Mouse (Mus musculus) cortical plate, adult 2 months (tissue): Measurements from ENCODE around the gene Gtf2a2. TPM values are rescaled to one million over a fixed set of nuclear protein-coding genes. Genes with fewer than 3 reads are reported as not detected.
A peak's percentile ranks its signal among the peaks of the same experiment; 100 is the strongest.

Experiments
- H3K27ac ChIP-seq: fragments of 200-500 bp; 2 replicates; pipeline ENCODE4 v1.5.1; 2012; ENCODE audit warnings: low read length, control low read depth, inconsistent platforms; ENCODE audit not compliant: insufficient read depth
- H3K4me1 ChIP-seq: fragments of 200-500 bp; 2 replicates; pipeline ENCODE4 v1.6.1; 2011; ENCODE audit warnings: low read length; ENCODE audit not compliant: control insufficient read depth, insufficient read depth
- H3K4me3 ChIP-seq: fragments of 200-500 bp; 2 replicates; pipeline ENCODE4 v1.5.1; 2011; ENCODE audit warnings: mild to moderate bottlenecking, low read length, control low read depth; ENCODE audit not compliant: insufficient read depth
- CTCF ChIP-seq: fragments of 200-500 bp; IDR thresholded peaks from 2 replicates; pipeline ENCODE4 v1.5.1; 2011; ENCODE audit warnings: mild to moderate bottlenecking, control low read depth, low read length; ENCODE audit not compliant: insufficient read depth; ENCODE audit errors: extremely low read depth
- POLR2A ChIP-seq: fragments of 200-500 bp; IDR thresholded peaks from 2 replicates; pipeline ENCODE4 v1.6.1; 2011; ENCODE audit warnings: mild to moderate bottlenecking, low read length, control low read depth; ENCODE audit not compliant: insufficient read depth; ENCODE audit errors: extremely low read depth
- polyA plus RNA-seq: library from polyadenylated mRNA; depleted of rRNA; stranded (reverse); fragments of >200 nt; gene quantifications from 2 replicates; pipeline ENCODE4 v1.2.3, GENCODE M21; 2012

Gene Gtf2a2
- polyA plus RNA-seq, 1 experiment = 65.7 TPM

DNA sequence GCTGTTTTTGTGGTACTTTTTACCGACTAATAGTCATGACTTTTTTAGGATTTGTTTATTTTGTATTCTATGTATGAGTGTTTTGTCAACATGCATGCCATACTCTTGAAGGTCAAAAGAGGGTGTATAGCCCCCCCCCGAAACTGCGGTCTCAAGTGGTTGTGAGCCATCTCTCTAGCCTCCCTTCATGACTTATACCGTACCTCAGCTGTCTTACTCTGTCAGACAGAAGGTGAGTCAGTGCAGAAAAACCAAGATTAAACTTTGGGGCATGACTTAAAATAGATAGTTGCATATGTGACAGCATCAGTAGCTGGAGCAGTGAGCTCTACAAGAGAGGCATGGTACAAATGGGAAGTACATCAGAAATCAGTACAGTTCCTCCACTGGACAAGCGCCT, 17.8 kb upstream of the Gtf2a2 start:
- Histone ChIP-seq H3K4me1 (peaks cover 7% of the 10 kb centered on the region), H3K4me3 (no peak overlapping the region), H3K27ac (no peak overlapping the region)
- TF ChIP-seq POLR2A = no peak
- no peak for TF ChIP-seq CTCF

GRCm38 (mm10) chr9:69999318-69999717, 13.0 kb upstream of the Gtf2a2 start:
- Histone ChIP-seq H3K4me3 (no peak overlapping the region), H3K27ac (no peak overlapping the region), H3K4me1 (0 out of 2 replicates have a peak, but pooled peaks cover 3% of the 10 kb centered on the region)
- no peak for TF ChIP-seq CTCF
- no peak for TF ChIP-seq POLR2A

GRCm38 (mm10) chr9:70003516-70003915, 8.8 kb upstream of the Gtf2a2 start:
- H3K4me1 ChIP-seq = no peaks in the 10 kb centered on the region
- H3K27ac ChIP-seq = no peak overlapping the region
- no peak overlapping the region for H3K4me3 ChIP-seq
- TF ChIP-seq POLR2A = no peak
- no peak for TF ChIP-seq CTCF

- H3K4me3 ChIP-seq = no peak overlapping the region
- H3K4me1 ChIP-seq = no peaks in the 10 kb centered on the region
- no peak overlapping the region for H3K27ac ChIP-seq
- TF ChIP-seq CTCF = no peak
- TF ChIP-seq POLR2A = no peak
Measured at GRCm38 (mm10) chr9:70006984-70007383, 5.4 kb upstream of the Gtf2a2 start.

GRCm38 (mm10) chr9:70007506-70008248, 4.7 kb upstream of the Gtf2a2 start:
- TF ChIP-seq CTCF (no peak), POLR2A (no peak)
- no peak overlapping the region for H3K4me3 ChIP-seq
- no peak overlapping the region for H3K27ac ChIP-seq
- H3K4me1 ChIP-seq = no peaks in the 10 kb centered on the region

DNA sequence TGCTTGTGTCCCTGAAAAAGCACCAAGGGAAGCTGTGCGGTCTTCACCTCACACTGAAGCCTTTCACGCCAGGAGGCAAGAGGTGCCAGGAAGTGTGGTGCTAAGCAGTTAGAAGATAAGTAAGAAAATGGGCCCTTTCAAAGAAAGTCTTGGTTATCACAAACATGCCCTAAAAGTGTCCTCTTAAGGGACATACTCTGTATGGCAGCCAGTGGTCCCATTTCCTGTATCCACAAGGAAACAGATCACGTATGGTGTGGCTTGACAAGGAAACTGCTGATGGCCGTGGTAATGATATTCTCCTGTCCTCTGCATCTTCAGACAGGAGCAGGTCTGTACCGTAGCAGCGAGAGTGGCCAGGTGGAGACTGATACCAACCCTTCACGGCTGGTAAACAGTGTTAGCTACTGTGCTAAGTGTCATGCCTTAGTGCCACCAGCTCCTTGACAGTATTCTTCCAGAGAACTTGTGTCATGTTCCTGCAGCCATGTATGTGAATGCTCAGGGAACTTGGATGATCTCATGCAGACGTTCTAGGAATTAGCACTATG, 2.5 kb upstream of the Gtf2a2 start:
- Histone ChIP-seq H3K4me3 (no peak overlapping the region), H3K4me1 (peaks cover 2% of the 10 kb centered on the region), H3K27ac (no peak overlapping the region)
- TF ChIP-seq POLR2A (no peak), CTCF (no peak)

- H3K27ac ChIP-seq = no peak overlapping the region
- H3K4me3 ChIP-seq = no peak overlapping the region
- peaks cover 2% of the 10 kb centered on the region for H3K4me1 ChIP-seq
- TF ChIP-seq POLR2A (no peak), CTCF (no peak)
Measured at GRCm38 (mm10) chr9:70010781-70011473, 1.4 kb upstream of the Gtf2a2 start.

- peaks cover 2% of the 10 kb centered on the region for H3K4me1 ChIP-seq
- H3K27ac ChIP-seq = no peak overlapping the region
- H3K4me3 ChIP-seq = peak overlapping the region; percentile 84
- TF ChIP-seq CTCF = no peak
- no peak for TF ChIP-seq POLR2A
Measured at GRCm38 (mm10) chr9:70011537-70012407, 578 bp upstream of the Gtf2a2 start.

- peaks cover 2% of the 10 kb centered on the region for H3K4me1 ChIP-seq
- no peak overlapping the region for H3K4me3 ChIP-seq
- H3K27ac ChIP-seq = no peak overlapping the region
- TF ChIP-seq CTCF (no peak), POLR2A (no peak)
Measured at GRCm38 (mm10) chr9:70015632-70016031, 3.3 kb downstream of the Gtf2a2 start.
